Mouse (Mus musculus): Measurements from ENCODE around the gene Gm28043.

- no peak for TF ChIP-seq POLR2A (IDR thresholded peaks at IDR 0.05; ENCODE audit: borderline replicate concordance, insufficient read depth, low read length)
- TF ChIP-seq CTCF (IDR thresholded peaks at IDR 0.05; ENCODE audit: borderline replicate concordance, insufficient read depth, low read depth, low read length): no peak
Observed at GRCm38 (mm10) chr17:29687373-29687772, 72.7 kb downstream of the Gm28043 start.
